Mouse (Mus musculus): ENCODE measurements at regions not wholly inside any gene's neighbourhood (a gene's known extent, or its start where the extent isn't known, plus 50 kb on each side); places are given as distances from the start of the nearest gene placed in this dataset.

DNA sequence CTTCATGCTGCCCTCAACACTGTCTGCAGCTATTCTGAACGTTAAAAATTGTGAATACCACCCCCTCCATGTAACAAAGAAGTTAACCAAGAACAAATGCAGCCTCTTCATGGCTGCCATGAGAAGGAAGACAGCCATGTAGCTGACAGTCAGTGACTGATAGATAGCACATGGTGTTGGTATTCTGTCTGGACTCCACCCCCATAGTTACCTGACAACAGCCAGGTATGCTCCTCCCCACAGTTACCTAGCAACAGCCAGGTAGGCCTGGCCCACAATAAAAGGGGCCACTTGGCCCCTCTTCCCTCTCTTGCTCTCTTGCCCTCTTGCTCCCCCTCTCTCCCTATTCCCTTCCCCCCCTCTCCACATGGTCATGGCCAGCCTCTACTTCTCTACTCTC is 107.1 kb upstream of the Ifne start:
- DNase-seq = no peak
- no peak for TF ChIP-seq CTCF (IDR thresholded peaks at IDR 0.05; ENCODE audit: insufficient read depth, low read length)
- TF ChIP-seq POLR2A (IDR thresholded peaks at IDR 0.05; ENCODE audit: borderline replicate concordance, extremely low read depth, low read depth, low read length) = no peak
- no peaks in the 10 kb centered on the region for H3K4me1 ChIP-seq (ENCODE audit: control insufficient read depth, insufficient read depth, low read length)
- no peak overlapping the region for H3K4me3 ChIP-seq (replicated peaks; ENCODE audit: extremely low read depth, low read depth, low read length)
- 54% methylated on average over 1 of the region's 1 CpGs for WGBS

DNA sequence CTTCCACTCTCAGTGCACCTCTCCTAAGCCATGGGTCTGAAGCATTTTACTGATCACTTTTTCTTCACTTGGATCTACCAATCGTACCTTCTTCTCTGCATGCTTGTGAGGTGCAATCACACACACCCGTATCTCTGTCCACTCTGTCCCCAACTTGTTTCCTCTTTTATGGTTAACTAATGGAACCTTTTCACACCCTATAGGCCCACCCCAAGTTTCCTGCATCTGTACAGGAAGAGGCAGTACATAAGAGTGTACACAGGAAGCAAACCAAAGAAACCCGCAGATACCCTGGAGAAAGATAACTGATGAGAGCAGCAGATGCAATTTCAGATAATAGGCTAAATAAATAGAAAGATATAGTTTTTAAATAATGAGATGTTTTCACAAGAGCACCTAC is 102.5 kb upstream of the Ifne start:
- DNase-seq = no peak
- Histone ChIP-seq H3K4me3 (replicated peaks; ENCODE audit: extremely low read depth, low read depth, low read length) (no peak overlapping the region), H3K4me1 (ENCODE audit: control insufficient read depth, insufficient read depth, low read length) (no peaks in the 10 kb centered on the region)
- 43% methylated on average over 3 of the region's 3 CpGs for WGBS
- TF ChIP-seq POLR2A (IDR thresholded peaks at IDR 0.05; ENCODE audit: borderline replicate concordance, extremely low read depth, low read depth, low read length) = no peak
- no peak for TF ChIP-seq CTCF (IDR thresholded peaks at IDR 0.05; ENCODE audit: insufficient read depth, low read length)

DNA sequence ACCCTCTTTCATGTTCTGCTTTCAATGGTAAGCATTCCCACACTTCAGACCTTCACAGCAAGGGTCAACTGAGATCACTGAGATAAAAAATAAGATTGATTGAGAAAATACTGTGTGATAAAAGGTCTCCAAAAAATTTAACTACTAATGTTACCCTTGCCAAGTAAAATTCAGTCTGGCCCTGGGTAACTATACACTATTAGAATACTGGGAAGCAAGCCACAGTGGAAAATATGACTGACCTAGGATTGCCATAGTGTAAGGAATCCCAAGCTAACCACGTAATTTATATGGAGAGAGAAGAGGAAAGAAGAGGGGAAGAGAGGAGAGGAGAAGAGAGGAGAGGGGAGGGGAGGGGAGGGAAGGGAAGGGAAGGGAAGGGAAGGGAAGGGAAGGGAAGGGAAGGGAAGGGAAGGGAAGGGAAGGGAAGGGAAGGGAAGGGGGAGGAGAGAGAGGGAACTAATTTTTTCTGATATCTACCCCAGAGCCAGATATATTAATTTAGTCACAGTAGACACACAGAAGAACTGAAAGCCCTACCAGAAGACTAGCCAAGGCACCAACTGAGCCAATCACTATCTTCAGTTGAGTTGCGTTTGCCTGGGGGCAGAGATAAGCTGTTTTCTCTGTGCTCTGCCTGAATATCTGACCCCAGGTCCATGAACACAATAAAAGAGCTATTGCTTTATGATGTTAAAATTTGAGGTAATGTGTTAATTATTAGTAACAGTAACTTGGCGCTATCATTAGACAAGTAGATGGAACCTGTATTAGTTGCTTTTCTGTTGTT is 97.3 kb upstream of the Ifne start:
- TF ChIP-seq CTCF (IDR thresholded peaks at IDR 0.05; ENCODE audit: insufficient read depth, low read length) (no peak), POLR2A (IDR thresholded peaks at IDR 0.05; ENCODE audit: borderline replicate concordance, extremely low read depth, low read depth, low read length) (no peak)
- 63% methylated on average over 3 of the region's 3 CpGs for WGBS
- Histone ChIP-seq H3K4me3 (replicated peaks; ENCODE audit: extremely low read depth, low read depth, low read length) (no peak overlapping the region), H3K4me1 (ENCODE audit: control insufficient read depth, insufficient read depth, low read length) (no peaks in the 10 kb centered on the region)
- no peak for DNase-seq

DNA sequence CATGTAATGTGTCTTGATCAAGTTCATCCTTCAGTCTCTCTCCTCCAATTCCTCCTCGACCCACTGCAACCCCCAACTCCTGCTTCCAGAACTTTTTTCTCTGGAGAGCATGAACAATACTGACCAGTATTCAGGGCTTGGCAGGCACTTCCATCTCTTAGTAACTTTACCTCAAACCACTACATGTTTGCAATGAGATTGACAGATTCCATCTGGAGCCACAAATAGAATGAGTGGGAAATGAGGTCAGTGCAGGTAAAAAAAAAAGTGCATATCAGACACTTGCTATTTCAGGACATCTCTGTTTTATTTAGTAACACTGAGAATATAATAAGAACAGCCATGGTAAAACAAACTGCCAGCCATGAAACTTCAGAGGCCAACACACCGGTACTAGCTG is 94.5 kb upstream of the Ifne start:
- TF ChIP-seq CTCF (IDR thresholded peaks at IDR 0.05; ENCODE audit: insufficient read depth, low read length) (no peak), POLR2A (IDR thresholded peaks at IDR 0.05; ENCODE audit: borderline replicate concordance, extremely low read depth, low read depth, low read length) (no peak)
- DNase-seq = no peak
- H3K4me3 ChIP-seq (replicated peaks; ENCODE audit: extremely low read depth, low read depth, low read length) = no peak overlapping the region
- no peaks in the 10 kb centered on the region for H3K4me1 ChIP-seq (ENCODE audit: control insufficient read depth, insufficient read depth, low read length)
- WGBS = 62% methylated on average over 2 of the region's 2 CpGs

DNA sequence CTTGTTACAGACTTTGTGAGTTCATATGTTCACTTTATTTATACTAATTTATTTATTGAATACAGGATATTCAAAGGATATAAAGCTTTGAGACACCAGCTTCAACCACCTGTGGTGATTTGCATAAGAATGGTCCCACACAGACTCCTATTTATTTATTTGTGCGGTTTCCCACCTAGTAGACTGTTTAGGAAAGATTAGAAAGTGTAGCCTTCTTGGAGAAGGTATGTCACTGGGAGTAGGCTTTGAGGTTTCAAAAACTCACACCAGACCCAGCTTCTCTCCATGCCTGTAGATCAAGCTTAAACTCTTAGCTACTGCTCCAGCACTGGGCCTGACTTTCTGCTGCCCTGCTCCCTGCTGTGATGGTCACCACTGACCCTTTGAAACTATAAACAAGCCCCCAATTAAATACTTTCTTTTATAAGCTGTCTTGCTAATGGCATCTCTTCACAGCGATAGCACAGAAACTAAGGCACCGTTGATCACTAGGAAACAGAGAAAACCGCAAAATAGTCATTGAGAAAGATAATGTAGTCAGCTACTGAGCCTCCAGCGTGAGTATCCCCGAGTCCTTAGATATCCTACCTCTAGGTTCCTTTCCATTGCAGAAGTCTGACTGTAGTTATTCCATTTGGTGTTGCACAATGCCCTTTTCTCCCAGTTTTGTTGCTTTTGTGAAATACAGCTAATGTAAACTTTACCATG is 89.3 kb upstream of the Ifne start:
- DNase-seq = no peak
- no peak for TF ChIP-seq CTCF (IDR thresholded peaks at IDR 0.05; ENCODE audit: insufficient read depth, low read length)
- Histone ChIP-seq H3K4me3 (replicated peaks; ENCODE audit: extremely low read depth, low read depth, low read length) (no peak overlapping the region), H3K4me1 (ENCODE audit: control insufficient read depth, insufficient read depth, low read length) (no peaks in the 10 kb centered on the region)
- 62% methylated on average over 6 of the region's 6 CpGs for WGBS

DNA sequence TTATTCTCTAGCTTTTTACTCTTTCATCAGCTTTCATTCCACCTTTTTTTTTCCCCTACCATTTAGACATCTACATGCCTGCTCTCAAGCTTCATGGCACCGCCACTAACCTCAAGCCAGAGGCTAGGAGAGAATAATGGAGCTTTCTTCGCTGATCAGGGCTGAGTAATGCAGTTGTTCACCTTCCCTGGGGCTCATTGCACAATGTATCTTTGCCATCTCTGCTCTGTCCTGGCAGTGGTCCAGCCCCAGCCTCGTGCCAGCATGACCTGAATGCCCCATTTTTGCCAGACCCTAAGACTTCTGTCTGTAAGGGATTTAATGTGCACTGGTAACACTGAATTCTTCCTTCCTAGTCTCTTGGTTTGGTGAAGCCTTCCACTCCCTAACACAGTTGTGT is 79.6 kb upstream of the Ifne start:
- WGBS = 58% methylated on average over 3 of the region's 3 CpGs
- no peaks in the 10 kb centered on the region for H3K4me1 ChIP-seq (ENCODE audit: control insufficient read depth, insufficient read depth, low read length)
- TF ChIP-seq POLR2A (IDR thresholded peaks at IDR 0.05; ENCODE audit: borderline replicate concordance, extremely low read depth, low read depth, low read length) = no peak
- no peak for TF ChIP-seq CTCF (IDR thresholded peaks at IDR 0.05; ENCODE audit: insufficient read depth, low read length)
- no peak overlapping the region for H3K4me3 ChIP-seq (replicated peaks; ENCODE audit: extremely low read depth, low read depth, low read length)
- no peak for DNase-seq

DNA sequence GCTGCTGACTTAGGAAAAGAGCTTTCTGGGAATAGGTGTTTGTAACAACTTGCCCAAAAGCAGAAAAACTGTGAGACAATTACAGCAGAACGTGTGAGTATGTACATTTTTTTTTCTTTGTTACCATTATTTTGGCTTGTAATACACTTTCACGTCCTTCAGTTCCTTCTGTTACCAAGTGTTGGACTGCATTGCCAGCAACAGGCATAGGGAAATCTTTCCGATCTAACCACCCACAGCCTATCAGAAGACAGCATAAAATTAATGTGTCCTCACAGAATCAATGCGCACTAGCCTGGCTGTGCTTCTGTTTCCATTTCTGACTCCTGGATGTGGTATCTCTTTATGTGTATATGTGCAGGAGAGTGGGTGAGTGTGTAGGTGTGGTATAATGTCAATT is 76.6 kb upstream of the Ifne start:
- no peak overlapping the region for H3K4me3 ChIP-seq (replicated peaks; ENCODE audit: extremely low read depth, low read depth, low read length)
- no peak for TF ChIP-seq CTCF (IDR thresholded peaks at IDR 0.05; ENCODE audit: insufficient read depth, low read length)
- TF ChIP-seq POLR2A (IDR thresholded peaks at IDR 0.05; ENCODE audit: borderline replicate concordance, extremely low read depth, low read depth, low read length) = no peak
- H3K4me1 ChIP-seq (ENCODE audit: control insufficient read depth, insufficient read depth, low read length) = no peaks in the 10 kb centered on the region
- 56% methylated on average over 4 of the region's 4 CpGs for WGBS
- no peak for DNase-seq

DNA sequence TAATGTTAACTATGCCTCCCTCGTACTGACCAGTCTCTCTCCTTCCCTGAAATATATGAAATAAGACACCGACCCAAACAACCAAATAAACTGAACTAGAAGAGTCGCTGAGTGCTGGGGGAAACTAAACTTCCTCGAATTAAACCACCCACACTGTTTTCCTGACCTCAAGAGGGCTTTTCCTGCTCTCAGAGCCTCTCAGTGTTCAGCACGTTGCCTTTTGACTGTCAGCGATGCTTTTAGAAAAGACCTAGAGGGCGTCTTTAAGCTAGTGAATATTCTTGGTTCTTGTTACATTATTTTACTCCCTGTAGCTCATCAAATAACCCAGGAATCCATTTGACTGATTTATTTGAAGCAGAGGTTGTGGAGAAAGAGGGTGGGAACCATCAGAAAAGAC is 76.2 kb upstream of the Ifne start:
- WGBS = 5% methylated on average over 7 of the region's 7 CpGs
- no peaks in the 10 kb centered on the region for H3K4me1 ChIP-seq (ENCODE audit: control insufficient read depth, insufficient read depth, low read length)
- TF ChIP-seq CTCF (IDR thresholded peaks at IDR 0.05; ENCODE audit: insufficient read depth, low read length) (no peak), POLR2A (IDR thresholded peaks at IDR 0.05; ENCODE audit: borderline replicate concordance, extremely low read depth, low read depth, low read length) (no peak)
- no peak overlapping the region for H3K4me3 ChIP-seq (replicated peaks; ENCODE audit: extremely low read depth, low read depth, low read length)
- no peak for DNase-seq

DNA sequence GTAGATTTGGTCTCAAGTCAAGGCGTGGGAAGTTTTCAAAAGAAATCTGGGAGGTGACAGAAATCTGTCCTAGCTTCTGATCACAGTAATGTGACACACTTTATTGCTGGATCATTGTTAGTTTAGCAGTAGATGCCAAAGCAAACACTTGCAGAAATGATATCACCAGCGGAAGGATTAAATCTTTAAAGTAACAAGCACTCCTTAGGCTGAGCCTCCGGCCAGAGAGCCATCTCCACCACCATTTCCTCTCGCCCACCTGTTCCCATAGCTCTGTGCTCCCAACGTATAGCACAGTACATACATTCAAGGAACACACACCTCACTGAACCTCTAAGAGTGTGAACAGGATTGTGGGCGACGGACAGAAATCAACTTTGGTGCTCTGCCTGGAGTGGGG is 75.6 kb upstream of the Ifne start:
- H3K4me1 ChIP-seq (ENCODE audit: control insufficient read depth, insufficient read depth, low read length) = no peaks in the 10 kb centered on the region
- peak overlapping the region; percentile 28 for H3K4me3 ChIP-seq (replicated peaks; ENCODE audit: extremely low read depth, low read depth, low read length)
- 53% methylated on average over 7 of the region's 7 CpGs for WGBS
- no peak for TF ChIP-seq CTCF (IDR thresholded peaks at IDR 0.05; ENCODE audit: insufficient read depth, low read length)
- no peak for TF ChIP-seq POLR2A (IDR thresholded peaks at IDR 0.05; ENCODE audit: borderline replicate concordance, extremely low read depth, low read depth, low read length)
- peak; percentile 16 for DNase-seq

DNA sequence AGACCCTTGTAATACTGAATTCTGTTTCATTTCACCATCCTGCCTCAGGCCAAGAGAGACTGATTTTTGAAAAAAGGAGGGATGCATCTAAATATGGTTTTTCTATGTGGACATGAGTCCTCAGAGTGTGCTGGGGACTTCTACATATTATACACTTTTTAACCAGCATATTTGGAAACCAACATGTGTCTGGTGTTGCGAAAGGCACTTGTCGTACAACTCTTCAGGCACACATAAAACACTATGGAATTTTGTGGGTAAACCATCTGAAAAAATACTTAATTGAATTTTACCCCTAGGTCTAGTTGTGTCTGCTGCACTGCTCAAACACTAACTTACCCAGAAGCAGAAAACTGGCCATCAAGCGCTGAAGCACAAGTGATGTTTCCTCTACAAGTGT is 74.0 kb upstream of the Ifne start:
- H3K4me3 ChIP-seq (replicated peaks; ENCODE audit: extremely low read depth, low read depth, low read length) = no peak overlapping the region
- no peak for DNase-seq
- H3K4me1 ChIP-seq (ENCODE audit: control insufficient read depth, insufficient read depth, low read length) = no peaks in the 10 kb centered on the region
- TF ChIP-seq CTCF (IDR thresholded peaks at IDR 0.05; ENCODE audit: insufficient read depth, low read length) = no peak
- TF ChIP-seq POLR2A (IDR thresholded peaks at IDR 0.05; ENCODE audit: borderline replicate concordance, extremely low read depth, low read depth, low read length) = no peak
- 83% methylated on average over 3 of the region's 3 CpGs for WGBS

All from lung, adult 2 months (tissue).